Mouse (Mus musculus) cortical plate, adult 2 months (tissue): Measurements from ENCODE around the gene Camta1.

ENCODE experiments used
- CTCF ChIP-seq: fragments of 200-500 bp; IDR thresholded peaks from 2 replicates; pipeline ENCODE4 v1.5.1; 2011; ENCODE audit warnings: mild to moderate bottlenecking, control low read depth, low read length; ENCODE audit not compliant: insufficient read depth; ENCODE audit errors: extremely low read depth
- POLR2A ChIP-seq: fragments of 200-500 bp; IDR thresholded peaks from 2 replicates; pipeline ENCODE4 v1.6.1; 2011; ENCODE audit warnings: mild to moderate bottlenecking, low read length, control low read depth; ENCODE audit not compliant: insufficient read depth; ENCODE audit errors: extremely low read depth

DNA sequence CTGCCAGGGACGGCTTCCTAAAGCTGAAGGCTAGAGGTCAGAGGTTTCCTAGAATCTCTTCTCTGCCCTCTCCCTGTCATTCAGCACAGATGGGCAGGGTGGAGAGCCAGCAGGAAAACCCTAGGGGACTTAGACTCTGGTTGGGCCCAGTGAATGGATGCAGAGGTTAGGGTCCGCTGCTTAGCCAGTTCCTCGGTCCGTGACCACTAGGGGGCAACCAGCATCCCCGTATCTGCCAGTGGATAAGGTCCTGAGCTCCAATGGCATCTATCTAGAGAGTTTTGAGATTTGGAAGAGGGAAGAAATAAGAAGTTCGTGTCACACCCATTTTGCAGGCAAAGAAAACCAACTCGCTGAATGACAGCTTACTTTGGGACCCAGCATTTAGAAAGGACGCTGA lies 251.4 kb downstream of the Camta1 start:
- TF ChIP-seq POLR2A, result no peak
- TF ChIP-seq CTCF, result peak; percentile 71
